Mouse (Mus musculus): Measurements from ENCODE around the gene Otog.

- TF ChIP-seq POLR2A (IDR thresholded peaks at IDR 0.05; ENCODE audit: insufficient read depth, low read depth, low read length), result no peak
- no peak for TF ChIP-seq CTCF (IDR thresholded peaks at IDR 0.05)
- no peak for TF ChIP-seq EP300 (IDR thresholded peaks at IDR 0.05; ENCODE audit: insufficient read depth, low read depth, low read length)
Observed at GRCm38 (mm10) chr7:46283681-46284080, 42.9 kb downstream of the Otog start.
